Mouse (Mus musculus) B cell, adult (primary cell): Measurements from ENCODE around the gene Gemin8. TPM values are rescaled to one million over a fixed set of nuclear protein-coding genes. Genes with fewer than 3 reads are reported as not detected.

Experiments
- total RNA-seq: library from RNA; stranded (reverse); gene quantifications from 4 replicates; pipeline ENCODE4 v1.2.4, GENCODE M21; 2023; ENCODE audit not compliant: inconsistent age

Gemin8 gene
- 3.0 to 6.3 TPM (median 4.4 TPM) in 4 replicates for total RNA-seq

GRCm38 (mm10) chrX:166169892-166170799 is at the start of gene Gemin8:
Gene Gemin8 (plus strand): TSS chrX:166170454.

DNA sequence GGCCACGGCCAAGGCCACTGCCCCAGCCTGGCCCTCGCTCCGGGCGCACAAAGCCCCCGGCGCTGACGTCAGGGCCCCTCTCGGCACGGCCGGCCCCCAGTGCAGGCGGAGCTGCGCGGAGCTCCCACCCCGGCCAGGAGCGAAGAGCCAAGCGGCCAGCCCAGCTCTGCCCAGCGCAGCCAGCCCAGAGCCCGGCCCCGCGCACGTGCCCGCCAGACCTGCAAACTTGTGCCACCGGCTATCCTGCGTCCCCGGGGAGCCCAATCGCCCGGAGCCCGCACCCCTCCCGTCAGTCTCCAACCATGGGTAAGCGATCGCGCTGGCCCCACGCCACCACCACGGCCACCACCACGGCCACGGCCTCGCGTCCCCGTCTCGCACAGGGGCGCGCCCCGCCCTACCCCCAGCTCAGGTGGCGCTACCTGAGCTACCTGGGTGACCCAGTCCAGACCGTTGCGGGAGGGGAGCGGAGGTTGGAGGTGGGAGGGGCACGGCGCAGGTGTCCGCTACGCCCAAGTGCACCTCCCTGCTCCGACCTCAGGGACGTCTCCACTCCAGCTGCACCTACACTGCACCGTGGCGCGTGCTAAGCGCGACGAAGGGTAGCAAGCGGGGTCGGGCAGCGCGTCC is 68.7 kb downstream of the Gemin8 start, which contains the start of gene Gpm6b:
Gene Gpm6b, plus strand, starts transcription at position 81 of the 630 bp plus-strand sequence.

Other genes with a start within 250 kb of the Gemin8 start
- gene Gpm6b, start 68.5 kb downstream of the Gemin8 start, total RNA-seq = 1.2 to 1.5 TPM (median 1.4 TPM) in 4 replicates